Mouse (Mus musculus) left cerebral cortex, postnatal 14 days (tissue): Measurements from ENCODE around the gene Mdp1. TPM values are rescaled to one million over a fixed set of nuclear protein-coding genes. Genes with fewer than 3 reads are reported as not detected.

Source experiments
- DNase-seq, 2 experiments: peaks; one replicate each; pipeline ENCODE4 v3.0.0; 2021 to 2022; ENCODE audit warnings: low spot score in 2 of 2, mixed read lengths in 1 of 2
- intact Hi-C: fragments of 180-260 bp; cut with DNase I; formaldehyde crosslinking; loops from one replicate; pipeline ENCODE4 v1.15.1; 2025
- long read RNA-seq, 2 experiments: library from polyadenylated mRNA; stranded (forward); transcript quantifications; one replicate each; pipeline ENCODE4 v2.0.0; 2021
- total RNA-seq, 2 experiments: library from RNA; stranded (reverse); gene quantifications; 2 replicates each; pipeline ENCODE4 v1.2.3; 2021

The Mdp1 gene
- 10 to 100 TPM; 37.8 to 42.6 TPM for total RNA-seq
- long read RNA-seq, experiment 1, transcript Mdp1-201 (6 exons, 1,733 nt): major isoform, 49 of 74 reads
- long read RNA-seq, experiment 1, transcript Mdp1-202 (5 exons, 1,730 nt): minor isoform, 22 of 74 reads
- long read RNA-seq, experiment 1, partial matches to known transcripts: 1 of 74 reads
- long read RNA-seq, experiment 1, other reads (novel, unspliced or antisense): 2 of 74 reads
- long read RNA-seq, experiment 2, transcript Mdp1-202 (5 exons, 1,730 nt): minor isoform, 26 of 56 reads
- long read RNA-seq, experiment 2, transcript Mdp1-201 (6 exons, 1,733 nt): major isoform, 27 of 56 reads
- long read RNA-seq, experiment 2, partial matches to known transcripts: 2 of 56 reads
- long read RNA-seq, experiment 2, other reads (novel, unspliced or antisense): 1 of 56 reads

DNA sequence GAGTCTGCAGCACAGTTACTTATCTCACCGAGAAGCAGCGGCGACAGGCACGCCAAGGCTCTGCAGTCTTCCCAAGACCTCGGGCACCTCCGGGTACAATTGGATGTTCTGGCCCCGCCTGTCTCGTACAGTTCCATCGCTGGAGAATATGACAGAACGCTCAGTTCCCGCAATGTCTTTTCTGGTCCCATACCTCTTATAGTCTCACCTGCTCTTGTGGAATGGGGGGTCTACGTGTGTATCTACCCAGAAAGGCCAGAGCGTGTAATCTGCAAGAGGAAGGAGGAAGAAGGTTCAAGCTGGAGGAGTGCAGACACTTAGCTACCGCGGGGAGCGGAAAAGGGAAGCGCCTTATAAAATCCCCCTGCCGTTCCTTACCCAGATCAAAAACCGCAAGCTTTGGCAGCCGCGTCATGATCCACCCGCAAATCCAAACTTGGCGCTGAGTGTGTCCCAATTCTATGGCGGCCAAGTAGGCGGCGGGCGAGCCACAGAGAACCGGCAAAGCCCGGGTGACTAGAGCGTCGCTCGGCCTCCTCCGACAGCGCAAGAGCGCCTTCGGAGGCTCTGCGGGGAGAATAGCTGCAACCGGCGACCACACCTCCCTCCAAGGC lies at the start of gene Mdp1:
Gene Mdp1, minus strand, starts transcription at position 549 of the 614 bp plus-strand sequence.
- DNase-seq: peak; percentile 83 to 89
- intact Hi-C loops: no loop called here

DNA sequence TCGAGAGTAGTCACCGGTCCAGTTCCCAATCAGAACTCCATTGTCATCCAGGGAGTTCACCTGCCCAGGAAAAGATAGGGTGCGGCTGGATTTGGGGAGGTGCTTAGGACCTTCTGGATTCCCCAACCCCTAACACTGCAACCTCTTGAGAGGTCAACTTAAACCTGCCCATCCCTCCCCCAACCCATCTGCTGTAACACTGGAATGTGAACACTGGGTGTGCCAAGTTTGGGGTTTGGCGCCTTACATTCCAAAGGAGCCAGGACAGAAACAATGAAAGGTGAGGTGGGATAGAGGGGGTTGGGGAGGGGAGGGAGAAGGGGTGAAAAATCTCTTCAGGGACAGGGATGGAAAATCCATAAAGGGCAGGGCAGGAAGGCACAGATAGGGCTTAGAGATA lies 49.2 kb upstream of the Mdp1 start:
- intact Hi-C loops: no loop called here
- no peak for DNase-seq

DNA sequence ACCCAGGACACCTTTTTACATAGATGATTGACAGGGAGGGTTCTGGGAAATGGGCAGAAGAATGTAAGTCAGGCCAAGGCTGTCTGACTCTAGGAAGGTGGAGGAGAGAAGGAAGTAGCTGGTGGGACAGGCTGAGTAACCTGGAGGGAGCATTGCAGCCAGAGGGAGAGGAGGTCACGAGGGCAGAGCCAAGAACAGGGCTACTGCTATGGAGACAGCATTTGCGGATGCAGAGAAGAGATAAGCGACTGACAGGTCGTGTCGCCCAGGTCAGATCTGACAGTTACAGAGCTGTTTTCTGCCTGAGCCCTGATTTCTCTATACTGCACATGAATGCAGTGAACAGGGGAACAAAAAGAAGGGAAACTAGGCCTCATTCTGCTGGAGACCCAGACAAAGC lies 47.1 kb upstream of the Mdp1 start:
- intact Hi-C loops: no loop called here
- no peak for DNase-seq

DNA sequence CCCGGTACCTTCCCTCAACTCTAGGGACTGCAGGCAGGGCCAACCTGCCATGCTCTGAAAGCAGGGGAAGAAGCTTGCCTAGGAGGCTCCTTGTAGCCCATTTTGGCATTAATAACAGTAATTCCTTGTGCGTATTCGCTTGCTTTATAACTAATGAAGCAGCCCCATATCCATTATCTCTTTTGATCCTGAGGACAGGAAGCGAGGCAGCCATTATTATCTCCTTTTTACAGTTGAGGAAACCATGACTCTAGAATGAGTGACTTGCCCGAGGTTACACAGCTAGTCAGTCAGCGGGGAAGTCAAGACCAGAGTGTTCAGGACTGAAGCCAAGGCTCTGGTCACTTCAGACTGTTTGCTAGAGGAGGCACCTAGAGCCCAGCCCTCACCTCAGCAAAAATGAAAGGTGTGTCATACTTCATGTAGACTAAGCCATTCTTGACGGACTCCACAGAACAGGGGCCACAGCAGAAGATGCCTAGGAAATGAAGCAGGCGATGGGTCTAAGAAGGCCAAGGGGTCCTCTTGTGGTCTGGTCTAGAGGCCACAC lies 45.8 kb upstream of the Mdp1 start:
- no peak for DNase-seq
- intact Hi-C loops: no loop called here

DNA sequence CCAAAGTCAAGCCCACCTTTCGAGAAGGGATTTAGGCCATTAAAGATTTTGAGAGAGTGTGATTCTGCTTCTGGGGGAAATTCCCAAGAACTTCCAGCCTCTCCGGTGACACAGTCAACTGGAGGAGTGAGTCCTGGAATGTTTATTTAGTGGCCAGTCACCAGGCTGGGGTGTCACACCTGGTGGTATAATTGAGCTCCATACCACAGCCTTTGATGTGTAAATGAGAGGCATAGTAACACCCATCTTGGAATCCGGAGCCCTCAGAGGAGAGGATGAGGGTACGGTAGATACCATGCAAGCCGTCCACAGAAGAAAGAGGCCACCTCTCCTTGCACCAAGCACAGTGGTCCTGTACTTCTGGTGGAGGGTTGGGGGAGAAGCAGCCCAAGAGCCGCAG lies 42.5 kb upstream of the Mdp1 start:
- intact Hi-C loops: no loop called here
- no peak for DNase-seq

DNA sequence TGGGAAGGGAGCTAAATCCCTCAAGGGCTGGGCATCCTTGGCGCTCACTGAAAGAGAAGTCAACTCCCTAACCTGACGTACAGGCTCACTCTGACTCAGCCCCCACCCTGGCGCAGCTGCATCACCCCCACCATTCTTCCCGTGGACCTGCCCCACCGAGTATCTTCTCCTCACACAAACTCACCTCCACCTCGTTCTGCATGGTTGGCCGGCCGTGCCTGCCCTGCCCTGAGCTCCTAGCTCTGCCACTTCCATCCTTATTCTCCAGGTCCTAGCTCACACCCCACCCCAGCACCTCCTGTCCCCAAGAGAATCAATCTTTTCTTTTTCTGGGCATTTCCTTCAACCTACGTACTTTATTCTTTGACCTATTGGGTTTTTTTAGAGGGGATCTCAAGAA lies 40.8 kb upstream of the Mdp1 start:
- intact Hi-C loops: no loop called here
- DNase-seq: no peak

DNA sequence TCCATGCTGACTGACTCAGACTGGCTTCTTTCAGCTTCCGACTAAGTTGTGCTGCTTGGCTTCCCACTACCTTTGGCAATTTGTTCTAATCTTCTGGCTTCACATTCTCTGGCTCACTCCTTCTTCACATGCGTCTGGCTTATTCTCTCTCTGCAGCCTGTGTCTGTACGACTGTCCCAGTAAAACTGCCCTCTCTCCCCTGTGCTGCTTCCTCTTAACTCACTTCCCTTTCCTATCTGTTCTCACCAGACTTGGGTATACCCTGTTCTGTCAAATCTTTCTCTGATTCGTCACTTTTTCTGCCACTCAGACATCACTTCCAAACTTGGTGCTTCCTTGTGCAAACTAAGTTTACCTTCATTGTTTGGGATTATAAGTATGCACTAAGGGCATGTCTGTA lies 36.9 kb upstream of the Mdp1 start:
- intact Hi-C loops: no loop called here
- no peak for DNase-seq

DNA sequence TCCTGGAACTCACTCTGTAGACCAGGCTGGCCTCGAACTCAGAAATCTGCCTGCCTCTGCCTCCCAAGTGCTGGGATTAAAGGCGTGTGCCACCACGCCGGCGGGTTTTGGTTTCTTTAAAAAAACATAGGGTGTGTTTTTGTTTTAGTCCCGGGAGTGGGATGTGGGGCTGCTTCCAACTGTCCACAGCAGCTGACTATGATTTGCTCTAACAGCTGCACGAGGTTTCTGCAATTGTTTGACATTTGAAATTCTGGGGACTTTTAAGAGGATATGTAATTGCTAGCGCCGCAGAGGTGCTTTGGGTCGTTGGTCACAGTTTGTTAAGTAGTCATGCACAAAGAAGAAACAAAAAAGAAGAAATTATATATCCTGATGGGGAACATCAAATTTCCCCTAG lies 29.1 kb upstream of the Mdp1 start:
- DNase-seq: no peak
- intact Hi-C loops: loop anchor here (10.0 kb wide), 1 partner anchor 225 kb away; no protein-coding TSS in a partner anchor

DNA sequence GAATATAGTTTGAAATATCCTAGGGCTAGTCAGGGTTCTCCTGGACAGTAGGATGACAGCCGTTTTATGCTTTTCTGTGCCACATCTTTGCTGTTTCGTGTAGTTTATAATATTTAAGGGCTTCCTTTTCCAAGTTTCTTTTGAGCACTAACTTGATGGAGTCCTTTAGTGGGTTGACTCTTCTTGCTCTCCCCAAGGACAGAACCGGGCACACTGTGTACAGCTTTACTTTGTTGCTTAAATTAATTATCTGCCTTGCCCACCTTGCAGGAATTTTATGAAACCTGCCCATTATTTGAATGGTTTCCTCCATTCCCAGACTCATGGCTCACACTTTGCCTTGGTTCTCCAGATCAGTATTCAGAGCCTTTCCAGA lies 21.8 kb upstream of the Mdp1 start:
- no peak for DNase-seq
- intact Hi-C loops: loop anchor here (1.0 to 10.0 kb wide), 2 partner anchors 61 to 233 kb away; no protein-coding TSS in a partner anchor

DNA sequence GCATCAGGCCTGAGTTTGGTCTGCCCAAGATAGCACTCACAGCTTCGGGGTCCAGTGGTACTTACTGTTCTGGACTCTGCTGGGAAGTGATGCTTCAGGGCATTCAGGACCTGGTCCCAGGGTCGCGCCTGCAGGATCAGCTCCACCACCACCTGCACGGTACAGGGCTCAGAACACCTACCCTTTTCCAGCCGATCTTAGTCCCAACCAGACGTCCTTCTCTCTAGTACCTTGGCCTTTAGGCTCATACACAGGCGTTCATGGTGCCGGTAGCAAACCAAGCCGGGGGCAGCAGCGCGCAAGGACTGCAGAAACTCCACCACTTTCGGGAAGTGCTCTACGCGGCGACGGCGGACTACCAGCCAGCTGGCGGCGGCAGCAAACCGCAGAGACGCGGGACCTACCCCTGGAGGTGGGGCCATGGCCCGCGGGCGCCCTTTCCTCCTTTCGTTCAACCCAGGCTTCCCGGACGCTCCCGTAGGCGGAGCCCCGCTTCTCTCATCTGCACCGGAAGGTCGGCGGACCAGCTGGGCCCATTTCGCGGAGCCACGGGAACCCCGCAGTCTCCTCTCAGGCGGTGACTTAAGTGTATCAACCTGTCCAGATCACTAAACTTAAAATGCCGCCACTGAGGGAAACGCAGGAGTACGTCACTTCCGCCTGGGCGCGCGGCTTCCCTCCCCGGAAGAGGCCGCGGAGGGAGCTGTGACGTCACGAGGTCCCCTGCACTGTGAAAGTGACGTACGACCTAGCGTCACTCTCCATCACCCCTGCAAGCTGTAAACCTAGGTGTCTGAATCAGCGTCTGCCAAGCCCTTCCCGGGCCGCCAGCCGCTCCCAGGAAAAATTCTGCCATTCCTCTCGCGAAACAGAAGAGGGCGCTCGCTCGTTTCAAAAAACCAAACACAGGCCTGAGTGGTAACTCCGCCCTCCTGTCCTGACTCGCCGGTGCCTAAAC lies 21.1 kb upstream of the Mdp1 start, which contains the start of gene Tinf2:
Gene Tinf2, minus strand, starts transcription at position 661 of the 958 bp plus-strand sequence.
- intact Hi-C loops: loop anchor here (1.0 to 10.0 kb wide), 2 partner anchors 62 to 233 kb away; no protein-coding TSS in a partner anchor
- peak; percentile 97 for DNase-seq

DNA sequence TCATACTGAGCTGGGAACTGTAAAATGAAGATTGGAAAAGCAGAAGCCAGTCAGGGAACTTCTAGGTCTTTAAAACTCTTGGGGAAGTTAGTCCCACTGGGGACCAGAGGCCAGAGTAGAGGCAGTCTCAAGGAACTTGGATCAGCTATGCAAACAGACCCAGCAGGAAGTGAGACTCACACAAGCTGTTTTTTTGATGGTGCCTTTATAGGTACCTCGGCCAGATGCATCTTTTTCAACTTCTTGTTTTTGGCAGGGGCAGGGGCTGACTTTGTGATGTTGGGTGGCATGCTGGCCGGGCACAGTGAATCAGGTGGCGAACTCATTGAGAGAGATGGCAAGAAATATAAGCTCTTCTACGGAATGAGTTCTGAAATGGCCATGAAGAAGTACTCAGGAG lies 17.3 kb upstream of the Mdp1 start:
- intact Hi-C loops: no loop called here

DNA sequence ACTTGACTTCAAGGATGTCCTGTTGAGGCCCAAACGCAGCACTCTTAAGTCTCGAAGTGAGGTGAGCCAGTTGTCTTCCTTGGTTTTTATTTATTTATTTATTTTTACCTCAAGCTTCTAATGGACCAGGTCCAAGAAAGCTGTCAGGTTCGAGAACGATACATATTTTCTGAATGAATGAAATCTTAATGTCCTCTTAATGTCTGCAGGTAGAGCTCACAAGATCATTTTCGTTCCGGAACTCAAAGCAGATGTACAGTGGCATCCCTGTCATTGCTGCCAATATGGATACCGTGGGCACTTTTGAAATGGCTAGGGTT lies 12.4 kb upstream of the Mdp1 start:
- intact Hi-C loops: no loop called here
- DNase-seq: no peak

More for the DNA sequence above, 17.3 kb upstream of the Mdp1 start:
- DNase-seq: no peak

DNA sequence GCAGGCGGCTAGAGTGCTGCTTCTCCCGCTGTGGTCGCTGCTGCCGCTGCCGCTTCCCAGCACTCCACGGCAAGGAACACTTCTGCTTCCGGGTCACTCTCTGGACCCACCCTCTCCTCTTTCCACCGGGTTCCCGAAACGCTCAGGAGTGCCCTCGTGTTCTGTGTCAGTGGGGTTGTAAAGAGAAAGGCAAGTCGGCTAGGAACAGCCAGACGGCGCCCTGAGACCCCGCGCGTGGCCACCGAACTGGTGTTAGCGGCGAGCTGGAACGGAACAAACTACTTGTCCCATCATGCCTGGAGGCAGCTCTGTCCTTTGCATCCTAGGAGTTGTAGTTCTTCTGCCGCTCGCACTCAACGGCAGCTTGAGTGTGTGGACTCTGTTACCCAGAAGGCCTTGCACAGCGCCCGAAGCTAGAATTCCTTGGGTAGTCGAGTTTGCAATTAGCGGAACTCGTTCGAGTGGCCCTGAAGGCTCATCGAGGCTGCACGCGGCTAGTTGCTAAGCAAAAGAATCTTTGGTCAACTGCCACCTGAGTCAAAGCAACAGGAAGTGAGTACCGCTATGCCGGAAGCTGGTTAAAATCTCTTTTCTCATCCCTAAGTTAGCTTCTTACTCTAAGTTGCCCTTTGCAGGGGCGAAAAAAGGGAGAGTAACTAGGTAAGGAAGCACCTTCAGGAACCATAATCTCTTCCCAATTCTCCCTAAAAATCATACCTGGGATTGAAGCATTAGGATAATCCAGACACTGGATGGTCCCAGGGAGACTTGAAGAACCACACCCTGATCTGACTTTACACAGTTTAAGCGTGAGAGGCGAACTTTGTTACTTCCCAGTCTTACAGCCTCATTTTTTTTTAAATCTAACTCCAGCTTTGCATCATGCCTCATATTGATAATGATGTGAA lies 11.8 kb upstream of the Mdp1 start, which contains the start of the genes Gmpr2 and Nedd8:
Gene Gmpr2, plus strand, starts transcription at position 109 of the 908 bp plus-strand sequence.
Gene Nedd8, minus strand, starts transcription at position 292 of the 908 bp plus-strand sequence.
- intact Hi-C loops: no loop called here
- peak; percentile 93 to 96 for DNase-seq

DNA sequence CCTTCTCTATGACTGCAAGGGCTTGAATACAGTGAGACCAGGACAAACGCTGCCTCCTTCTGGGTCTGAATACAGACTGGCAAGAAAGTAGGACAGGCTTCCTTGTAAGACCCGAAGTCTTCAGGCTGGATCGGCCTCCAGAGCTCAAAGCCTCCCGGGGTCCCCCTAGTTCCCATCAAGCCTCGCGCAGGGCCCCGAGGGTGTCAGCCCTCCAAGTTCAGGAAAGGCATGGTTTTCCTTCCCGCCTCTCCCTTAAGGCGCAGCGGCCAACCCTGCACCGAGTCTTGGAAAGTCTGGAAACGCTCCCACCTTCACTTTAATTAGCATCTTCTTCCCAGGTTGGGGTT lies 11.2 kb upstream of the Mdp1 start:
- intact Hi-C loops: no loop called here

DNA sequence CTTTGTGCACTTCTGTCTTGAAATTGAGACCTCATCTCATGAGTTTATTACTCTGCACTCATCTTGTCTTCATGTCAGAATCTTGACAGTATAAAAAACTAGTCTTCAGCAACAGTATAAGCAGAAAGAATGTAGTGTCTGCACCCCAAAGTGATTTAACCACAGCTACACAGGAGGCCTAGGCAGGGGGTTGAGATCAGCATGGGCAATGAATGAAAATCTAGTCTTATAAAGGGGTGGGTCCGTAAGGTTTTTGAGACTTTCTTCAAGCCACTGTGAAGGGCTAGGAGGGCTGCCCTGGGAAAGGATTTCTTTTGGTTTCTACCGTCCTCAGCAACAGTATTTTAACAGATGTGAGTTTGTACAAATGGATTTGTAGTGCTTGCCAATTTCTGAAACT lies 328 bp upstream of the Mdp1 start:
- intact Hi-C loops: no loop called here
- no peak for DNase-seq

More for the DNA sequence above, 11.2 kb upstream of the Mdp1 start:
- DNase-seq: peak in 1 of 2 experiments; percentile 69

DNA sequence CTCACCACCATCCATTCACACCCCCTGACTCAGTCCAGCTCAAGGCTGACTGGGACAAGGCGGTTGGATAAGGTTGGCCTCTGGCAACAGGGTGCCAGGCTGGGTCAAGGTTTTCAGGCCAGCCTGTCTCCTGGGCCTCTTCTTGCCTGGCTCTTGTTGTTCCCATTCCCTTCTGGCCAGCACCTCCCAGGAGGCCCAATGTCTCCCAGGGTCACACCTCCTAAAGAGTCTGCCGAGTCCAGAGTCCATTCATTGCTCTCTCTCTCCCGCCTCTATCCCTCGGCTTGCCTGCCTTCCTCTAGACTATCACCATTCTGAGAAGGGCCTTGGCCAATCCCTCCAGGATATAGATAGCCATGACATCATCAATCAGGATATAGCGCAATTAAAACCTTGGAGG lies 2.3 kb downstream of the Mdp1 start:
- no peak for DNase-seq
- intact Hi-C loops: no loop called here

DNA sequence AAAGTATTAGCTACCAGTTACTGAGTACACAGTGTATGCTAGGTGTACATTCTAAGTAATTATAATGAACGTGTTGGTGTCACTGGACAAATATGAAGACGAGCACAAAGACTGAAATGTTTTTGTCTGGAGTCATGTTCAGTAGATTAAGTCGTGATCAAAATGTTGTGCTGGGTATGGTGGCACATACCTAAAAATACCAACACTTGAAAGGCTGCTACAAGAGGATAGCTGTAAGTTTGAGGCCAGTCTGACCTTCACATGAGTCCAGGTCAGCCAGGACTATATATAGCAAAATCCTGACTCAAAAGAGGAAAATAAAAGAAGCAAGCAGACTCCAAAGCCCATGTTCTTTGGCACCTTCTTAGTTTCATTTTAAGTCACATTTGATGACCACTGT lies 3.4 kb downstream of the Mdp1 start:
- no peak for DNase-seq
- intact Hi-C loops: no loop called here

DNA sequence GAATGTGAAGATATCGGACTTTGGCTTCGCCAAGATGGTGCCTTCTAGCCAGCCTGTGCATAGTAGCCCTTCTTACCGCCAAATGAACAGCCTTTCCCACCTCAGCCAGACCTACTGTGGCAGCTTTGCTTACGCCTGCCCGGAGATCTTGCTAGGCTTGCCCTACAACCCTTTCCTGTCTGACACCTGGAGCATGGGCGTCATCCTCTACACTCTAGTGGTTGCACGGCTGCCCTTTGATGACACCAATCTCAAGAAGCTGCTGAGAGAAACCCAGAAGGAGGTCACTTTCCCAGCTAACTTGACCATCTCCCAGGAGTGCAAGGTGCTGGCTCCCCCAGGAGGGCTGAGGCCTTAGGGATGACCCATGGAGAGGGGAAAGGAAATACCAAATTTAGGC lies 8.8 kb downstream of the Mdp1 start:
- DNase-seq: no peak
- intact Hi-C loops: no loop called here

DNA sequence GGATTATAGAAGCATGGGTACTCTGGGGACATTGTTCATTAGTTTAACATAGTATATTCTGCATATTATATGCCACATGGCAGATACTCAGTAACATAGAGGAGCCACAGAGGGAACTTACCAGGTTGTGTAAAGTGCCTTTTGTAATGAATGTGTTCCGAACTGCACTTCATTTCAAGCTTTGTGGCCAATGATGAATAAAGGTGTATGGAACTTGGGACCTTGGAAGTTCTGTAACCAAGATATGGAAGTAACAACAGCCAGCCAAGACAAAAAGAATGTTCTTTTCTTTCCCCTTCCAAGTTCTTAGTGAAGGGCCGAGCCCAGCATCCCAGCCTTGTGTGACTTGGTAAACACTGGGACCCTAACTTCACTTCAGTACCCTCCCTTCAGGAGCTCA lies 10.4 kb downstream of the Mdp1 start, which contains the start of gene Tssk4:
Gene Tssk4, plus strand, starts transcription at position 301 of the 400 bp plus-strand sequence.
- DNase-seq: no peak
- intact Hi-C loops: no loop called here
